Mouse (Mus musculus) C2C12 (cell line): Measurements from ENCODE around the gene Ankrd27.

Source experiments
- CTCF ChIP-seq: IDR thresholded peaks from one replicate; pipeline ENCODE4 v1.5.1; 2011; ENCODE audit not compliant: control insufficient read depth, insufficient read depth, insufficient read length
- USF1 ChIP-seq: IDR thresholded peaks from one replicate; pipeline ENCODE4 v1.6.1; 2011; ENCODE audit warnings: low read depth, mild to moderate bottlenecking, control low read depth, moderate library complexity

DNA sequence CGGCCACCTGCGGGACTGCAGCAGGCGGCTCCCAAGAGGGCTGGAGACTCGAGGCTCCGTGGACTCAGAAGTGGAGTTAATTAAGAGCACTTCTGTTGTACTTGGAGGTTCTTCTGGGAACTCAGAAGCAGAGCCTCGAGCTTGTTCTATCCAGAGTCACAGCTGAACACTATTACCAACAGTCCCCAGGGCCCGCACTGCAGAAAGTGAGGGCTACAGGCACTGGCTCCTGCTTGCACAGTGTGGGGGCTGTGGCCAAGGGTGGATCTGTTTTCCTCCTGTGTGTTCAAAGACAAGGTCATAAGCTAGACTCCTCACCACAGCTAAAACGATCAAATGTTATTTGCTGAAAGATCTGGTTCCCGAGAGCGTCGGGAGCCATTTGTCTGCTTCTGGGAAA, 100.2 kb downstream of the Ankrd27 start:
- no peak for TF ChIP-seq CTCF
- TF ChIP-seq USF1 = no peak
